Mouse (Mus musculus): ENCODE results near the gene Oas3.

GRCm38 (mm10) chr5:120777478-120777877 lies at the start of gene Oas3:
- TF ChIP-seq EP300 (IDR thresholded peaks at IDR 0.05; ENCODE audit: insufficient read depth, low read depth, low read length) (no peak), POLR2A (IDR thresholded peaks at IDR 0.05; ENCODE audit: insufficient read depth, low read depth, low read length) (no peak), CTCF (IDR thresholded peaks at IDR 0.05) (no peak)

All from heart, adult 2 months (tissue).